Mouse (Mus musculus) kidney, embryonic 16.5 days (tissue): ENCODE measurements around the gene Slc9a5. TPM values are rescaled to one million over a fixed set of nuclear protein-coding genes. Genes with fewer than 3 reads are reported as not detected.

ENCODE experiments used
- ATAC-seq: fragments of 200-750 bp; cut with Nextera tagmentation; 2 replicates; pipeline ENCODE4 v1.8.0; 2017; ENCODE audit warnings: moderate TSS enrichment; ENCODE audit not compliant: low FRiP score, low TSS enrichment
- H3K27ac ChIP-seq: fragments of 300-500 bp; sonication (generic); 2 replicates; pipeline ENCODE4 v1.5.1; 2014; ENCODE audit warnings: low read length
- H3K27me3 ChIP-seq: fragments of 300-500 bp; sonication (generic); 2 replicates; pipeline ENCODE4 v1.6.1; 2014; ENCODE audit warnings: low read length, control low read depth, mixed read lengths; ENCODE audit not compliant: insufficient read depth
- H3K36me3 ChIP-seq: fragments of 300-500 bp; sonication (generic); 2 replicates; pipeline ENCODE4 v1.6.1; 2014; ENCODE audit warnings: low read length, control low read depth, mixed read lengths; ENCODE audit not compliant: insufficient read depth
- H3K4me1 ChIP-seq: fragments of 300-500 bp; sonication (generic); 2 replicates; pipeline ENCODE4 v1.6.1; 2014; ENCODE audit warnings: low read length, control low read depth, mixed read lengths; ENCODE audit not compliant: insufficient read depth
- H3K4me2 ChIP-seq: fragments of 300-500 bp; sonication (generic); replicated peaks from 2 replicates; pipeline ENCODE4 v1.6.1; 2014; ENCODE audit warnings: low read depth, low read length
- H3K4me3 ChIP-seq: fragments of 300-500 bp; sonication (generic); 2 replicates; pipeline ENCODE4 v1.5.1; 2014; ENCODE audit warnings: mild to moderate bottlenecking, low read length
- H3K9ac ChIP-seq: fragments of 300-500 bp; sonication (generic); replicated peaks from 2 replicates; pipeline ENCODE4 v1.6.1; 2014; ENCODE audit warnings: low read length
- H3K9me3 ChIP-seq: fragments of 300-500 bp; sonication (generic); 2 replicates; pipeline ENCODE4 v1.6.1; 2016; ENCODE audit warnings: low read length, control low read depth
- WGBS: fragments of 180-500 bp; shearing (Covaris S2); extraction: QIAGEN DNeasy Blood & Tissue Kit; methylation state at CpG from one replicate; pipeline ENCODE4 v1.1.7; 2014; 5-methylcytosine and 5-hydroxymethylcytosine counted together
- polyA plus RNA-seq: library from polyadenylated mRNA; unstranded; fragments of >200 nt; fragmentation: Nextera tagmentation; extraction: Ambion mirVana; gene quantifications from 2 replicates; pipeline ENCODE4 v1.2.1, GENCODE M21; 2015

The Slc9a5 gene
- polyA plus RNA-seq, 1 experiment from 2014 or later, result 2.5 TPM

- Histone ChIP-seq H3K9me3 (no peaks in the 10 kb centered on the region), H3K36me3 (no peaks in the 10 kb centered on the region), H3K27ac (no peak overlapping the region), H3K4me2 (no peak overlapping the region), H3K4me3 (no peak overlapping the region), H3K9ac (no peak overlapping the region), H3K27me3 (no peaks in the 10 kb centered on the region), H3K4me1 (no peaks in the 10 kb centered on the region)
- 26% methylated on average over 3 of the region's 3 CpGs for WGBS
- no peak; the same call in 1 of the 2 replicates for ATAC-seq
Measured at GRCm38 (mm10) chr8:105397747-105398146, 49.1 kb downstream of the Slc9a5 start.

GRCm38 (mm10) chr8:105400016-105400415, 51.4 kb downstream of the Slc9a5 start:
- no peak overlapping the region for H3K4me2 ChIP-seq
- H3K4me3 ChIP-seq, result no peak overlapping the region
- WGBS, result 92% methylated on average over 5 of the region's 5 CpGs
- ATAC-seq, result no peak
- no peaks in the 10 kb centered on the region for H3K4me1 ChIP-seq
- H3K9me3 ChIP-seq, result no peaks in the 10 kb centered on the region
- H3K27me3 ChIP-seq, result no peaks in the 10 kb centered on the region
- no peak overlapping the region for H3K27ac ChIP-seq
- no peaks in the 10 kb centered on the region for H3K36me3 ChIP-seq
- no peak overlapping the region for H3K9ac ChIP-seq

- no peak for ATAC-seq
- 68% methylated on average over 8 of the region's 8 CpGs for WGBS
- Histone ChIP-seq H3K27me3 (no peaks in the 10 kb centered on the region), H3K36me3 (no peaks in the 10 kb centered on the region), H3K27ac (no peak overlapping the region), H3K4me3 (no peak overlapping the region), H3K9ac (no peak overlapping the region), H3K4me2 (no peak overlapping the region), H3K9me3 (no peaks in the 10 kb centered on the region), H3K4me1 (no peaks in the 10 kb centered on the region)
Measured at GRCm38 (mm10) chr8:105403467-105403866, 54.8 kb downstream of the Slc9a5 start.

- Histone ChIP-seq H3K27ac (no peak overlapping the region), H3K9me3 (no peaks in the 10 kb centered on the region), H3K4me1 (no peaks in the 10 kb centered on the region), H3K27me3 (no peaks in the 10 kb centered on the region), H3K4me3 (no peak overlapping the region), H3K4me2 (no peak overlapping the region), H3K9ac (no peak overlapping the region), H3K36me3 (no peaks in the 10 kb centered on the region)
- 56% methylated on average over 1 of the region's 1 CpGs for WGBS
- ATAC-seq, result no peak
Measured at GRCm38 (mm10) chr8:105404496-105404895, 55.9 kb downstream of the Slc9a5 start.

- no peak for ATAC-seq
- Histone ChIP-seq H3K27me3 (no peaks in the 10 kb centered on the region), H3K4me3 (no peak overlapping the region), H3K4me2 (no peak overlapping the region), H3K4me1 (no peaks in the 10 kb centered on the region), H3K9me3 (no peaks in the 10 kb centered on the region), H3K9ac (no peak overlapping the region), H3K36me3 (no peaks in the 10 kb centered on the region), H3K27ac (no peak overlapping the region)
- WGBS, result 51% methylated on average over 10 of the region's 10 CpGs
Measured at GRCm38 (mm10) chr8:105406416-105406815, 57.8 kb downstream of the Slc9a5 start.

GRCm38 (mm10) chr8:105408331-105408730, 59.7 kb downstream of the Slc9a5 start:
- no peaks in the 10 kb centered on the region for H3K36me3 ChIP-seq
- H3K4me1 ChIP-seq, result peaks cover 3% of the 10 kb centered on the region
- ATAC-seq, result no peak
- 59% methylated on average over 7 of the region's 7 CpGs for WGBS
- no peak overlapping the region for H3K4me3 ChIP-seq
- no peak overlapping the region for H3K4me2 ChIP-seq
- H3K27me3 ChIP-seq, result peaks cover 11% of the 10 kb centered on the region
- H3K9me3 ChIP-seq, result no peaks in the 10 kb centered on the region
- no peak overlapping the region for H3K9ac ChIP-seq
- H3K27ac ChIP-seq, result no peak overlapping the region

DNA sequence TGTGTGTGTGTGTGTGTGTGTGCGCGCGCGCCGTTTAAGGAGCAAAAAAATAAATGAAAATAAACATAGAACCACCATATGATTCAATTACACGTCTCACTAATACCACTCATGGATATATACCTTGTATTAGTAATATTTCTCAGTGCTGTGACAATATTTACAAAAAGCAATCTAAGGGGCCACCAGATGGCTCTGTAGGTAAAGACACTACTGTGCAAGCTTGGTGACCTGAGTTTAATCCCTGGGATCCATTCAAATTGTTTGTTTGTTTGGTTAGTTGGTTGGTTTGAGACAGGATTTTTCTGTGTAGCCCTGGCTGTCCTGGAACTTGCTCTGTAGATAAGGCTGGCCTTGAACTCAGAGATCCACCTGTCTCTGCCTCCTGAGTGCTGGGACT, 61.3 kb downstream of the Slc9a5 start:
- H3K4me3 ChIP-seq, result no peak overlapping the region
- WGBS, result 91% methylated on average over 6 of the region's 6 CpGs
- no peak for ATAC-seq
- no peaks in the 10 kb centered on the region for H3K36me3 ChIP-seq
- H3K4me2 ChIP-seq, result no peak overlapping the region
- no peak overlapping the region for H3K9ac ChIP-seq
- H3K27me3 ChIP-seq, result peaks cover 23% of the 10 kb centered on the region
- H3K9me3 ChIP-seq, result no peaks in the 10 kb centered on the region
- no peak overlapping the region for H3K27ac ChIP-seq
- peaks cover 8% of the 10 kb centered on the region for H3K4me1 ChIP-seq

GRCm38 (mm10) chr8:105413391-105413790, 64.7 kb downstream of the Slc9a5 start, which contains the start of the genes Kctd19 and Lrrc36:
Gene Kctd19, minus strand, starts transcription at chr8:105413502.
Gene Lrrc36, plus strand, starts transcription at chr8:105413571.
- Histone ChIP-seq H3K4me1 (peaks cover 8% of the 10 kb centered on the region), H3K9me3 (no peaks in the 10 kb centered on the region), H3K9ac (0 out of 2 replicates have a peak within 1 kb of the TSS, but pooled peaks have one; percentile 31), H3K4me3 (peak within 1 kb of the TSS; percentile 45), H3K27ac (no peak within 1 kb of the TSS), H3K36me3 (no peaks in the 10 kb centered on the region), H3K27me3 (peaks cover 23% of the 10 kb centered on the region), H3K4me2 (peak within 1 kb of the TSS; percentile 67)
- ATAC-seq, result peak; percentile 84
- 2% methylated on average over 29 of the region's 34 CpGs for WGBS

DNA sequence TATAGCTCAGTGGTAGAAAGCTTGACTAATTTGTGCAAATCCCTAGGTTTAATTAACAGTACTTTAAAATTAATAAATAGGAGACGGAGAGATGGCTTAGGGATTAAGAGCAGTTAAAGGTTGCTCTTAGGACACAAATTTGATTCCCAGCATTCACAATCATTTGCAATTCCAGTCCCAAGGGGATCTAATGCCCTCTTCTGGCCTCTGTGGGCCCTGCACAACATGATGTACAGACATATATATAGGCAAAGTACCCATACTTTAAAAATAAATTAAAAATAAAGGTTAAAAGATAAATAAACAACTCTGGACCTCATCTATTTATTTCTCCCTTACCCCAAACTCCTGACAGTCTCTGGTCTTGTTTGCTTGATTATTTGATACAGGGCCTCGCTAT, 70.3 kb downstream of the Slc9a5 start:
- H3K9me3 ChIP-seq, result no peaks in the 10 kb centered on the region
- no peak overlapping the region for H3K9ac ChIP-seq
- WGBS, result 83% methylated on average over 2 of the region's 2 CpGs
- no peak for ATAC-seq
- no peaks in the 10 kb centered on the region for H3K4me1 ChIP-seq
- no peak overlapping the region for H3K27ac ChIP-seq
- H3K27me3 ChIP-seq, result peaks cover 8% of the 10 kb centered on the region
- no peak overlapping the region for H3K4me2 ChIP-seq
- H3K36me3 ChIP-seq, result no peaks in the 10 kb centered on the region
- H3K4me3 ChIP-seq, result no peak overlapping the region
